Mouse (Mus musculus) spleen, postnatal 14 days (tissue): ENCODE data around the gene Ahnak.
A peak's percentile ranks its signal among the peaks of the same experiment; 100 is the strongest.
"Not testable (repeated sequence)": the region's sequence is repeated elsewhere in the genome, so short reads cannot be mapped to it uniquely, and the experiment has no call there.

Experiments
- DNase-seq, 2 experiments: peaks; one replicate each; pipeline ENCODE4 v3.0.0; 2021 to 2022; ENCODE audit warnings: low spot score in 2 of 2

Ahnak gene

DNA sequence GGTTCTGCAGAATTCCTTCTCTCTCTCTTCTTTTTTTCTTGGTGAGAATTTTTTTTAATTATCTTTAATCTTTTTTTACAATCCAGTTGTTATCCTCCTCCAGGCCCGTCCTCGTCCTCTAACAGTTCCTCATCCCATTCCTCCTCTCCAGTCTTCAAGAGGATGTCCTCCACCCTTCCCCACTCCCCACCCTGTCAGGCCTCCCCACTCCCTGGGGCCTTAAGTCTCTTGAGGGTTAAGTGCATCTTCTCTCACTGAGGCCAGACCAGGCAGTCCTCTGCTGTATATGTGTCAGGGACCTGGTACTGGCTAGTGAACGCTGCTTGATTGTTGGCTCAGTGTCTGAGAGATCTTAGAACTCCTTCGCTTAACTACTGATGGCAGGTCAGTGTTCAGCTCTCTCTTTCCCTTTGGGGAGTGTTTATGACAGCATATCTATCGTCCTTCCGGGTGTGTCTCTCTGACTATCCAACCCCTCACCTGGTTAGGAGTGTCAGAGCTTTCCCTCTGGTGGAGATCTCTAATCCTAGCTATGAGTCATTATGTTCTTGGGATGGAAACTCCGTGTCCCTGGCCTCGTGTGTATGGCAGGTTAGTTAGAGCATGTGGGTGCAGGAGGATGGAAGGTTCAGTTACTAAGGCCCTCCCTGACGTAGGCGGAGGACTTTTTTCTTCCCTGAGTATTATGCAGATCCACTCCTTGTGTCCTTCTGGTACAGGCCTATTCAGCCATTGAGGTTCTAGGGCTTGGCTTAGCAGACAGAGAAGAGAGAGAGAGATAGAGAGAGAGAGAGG, 5.9 kb downstream of the Ahnak start:
- no peak for DNase-seq

DNA sequence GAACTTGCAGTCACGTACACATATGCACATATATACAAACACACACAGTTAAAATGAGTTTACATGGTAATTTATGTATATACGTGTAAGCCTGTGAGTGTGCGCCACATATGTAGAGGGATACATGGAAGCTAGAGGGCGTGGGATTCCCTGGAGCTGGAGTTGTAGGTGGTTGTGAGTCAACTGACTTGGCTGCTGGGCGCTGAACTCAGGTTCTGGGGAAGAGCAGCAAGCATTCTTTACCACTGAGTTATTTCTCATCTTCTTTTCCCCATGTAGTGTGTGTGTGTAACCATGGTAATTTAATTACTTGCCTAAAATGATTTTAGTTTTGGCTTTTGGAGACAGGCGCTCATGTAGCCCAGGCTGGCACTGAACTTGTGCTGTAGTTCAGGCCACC, 7.5 kb downstream of the Ahnak start:
- DNase-seq, result no peak

DNA sequence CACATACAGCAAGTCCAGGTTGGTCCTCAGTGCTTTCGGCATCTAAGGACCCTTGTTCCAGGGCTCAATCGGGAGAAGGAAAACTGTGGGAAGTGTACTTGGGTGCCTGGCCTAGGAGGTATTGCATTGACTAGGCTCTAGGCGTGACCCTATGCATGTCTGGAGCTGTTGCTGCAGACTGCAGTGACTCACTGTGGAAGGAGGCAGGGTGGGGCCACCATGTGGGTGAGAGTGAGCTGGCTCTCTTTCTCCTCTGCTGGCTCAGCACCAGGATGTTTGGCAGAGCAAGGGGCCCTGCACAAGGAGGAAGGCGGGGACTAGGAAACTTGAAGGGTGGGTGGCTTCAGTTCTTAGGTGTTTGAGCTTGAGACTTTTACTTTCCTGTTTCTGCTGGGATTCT, 8.5 kb downstream of the Ahnak start:
- peak in 1 of 2 experiments; percentile 29 for DNase-seq

DNA sequence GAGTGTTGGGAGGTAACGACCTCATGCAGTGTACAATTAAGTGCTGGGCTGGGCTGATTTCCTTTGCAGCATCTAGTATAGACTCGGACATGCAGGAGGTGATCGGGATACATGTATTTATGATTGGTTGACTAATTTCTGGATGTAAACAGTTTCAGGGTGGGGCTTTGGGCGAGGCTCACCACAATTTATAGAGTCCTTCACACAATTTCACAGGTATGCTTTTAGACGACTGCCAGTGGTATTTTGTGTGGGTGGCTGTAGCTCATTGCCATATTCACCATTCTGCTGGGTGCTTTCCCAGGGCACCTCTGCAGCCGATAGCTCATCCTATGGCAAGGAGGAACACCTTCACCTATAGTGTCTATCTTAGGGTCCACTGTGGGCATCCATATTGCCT, 9.5 kb downstream of the Ahnak start:
- DNase-seq, result no peak

DNA sequence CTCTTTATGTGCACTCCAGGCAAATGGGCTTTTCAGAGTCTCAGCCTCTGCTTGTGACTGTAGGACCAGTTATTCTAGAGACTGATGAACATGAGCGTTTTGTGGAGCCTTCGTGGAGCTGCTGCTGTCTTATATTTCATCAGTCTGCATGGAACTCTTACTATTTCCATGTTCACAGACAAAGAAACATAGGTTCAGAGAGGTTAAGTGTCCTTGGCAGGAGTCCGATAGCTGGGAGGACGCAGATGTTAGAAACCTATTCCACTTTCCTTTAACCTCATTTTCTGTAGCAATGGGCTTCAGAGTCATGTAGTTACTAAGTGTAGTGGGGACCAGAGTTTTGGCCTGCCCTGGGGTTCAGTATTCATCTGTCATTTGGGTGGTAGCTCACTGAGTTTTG, 10.1 kb downstream of the Ahnak start:
- no peak for DNase-seq

DNA sequence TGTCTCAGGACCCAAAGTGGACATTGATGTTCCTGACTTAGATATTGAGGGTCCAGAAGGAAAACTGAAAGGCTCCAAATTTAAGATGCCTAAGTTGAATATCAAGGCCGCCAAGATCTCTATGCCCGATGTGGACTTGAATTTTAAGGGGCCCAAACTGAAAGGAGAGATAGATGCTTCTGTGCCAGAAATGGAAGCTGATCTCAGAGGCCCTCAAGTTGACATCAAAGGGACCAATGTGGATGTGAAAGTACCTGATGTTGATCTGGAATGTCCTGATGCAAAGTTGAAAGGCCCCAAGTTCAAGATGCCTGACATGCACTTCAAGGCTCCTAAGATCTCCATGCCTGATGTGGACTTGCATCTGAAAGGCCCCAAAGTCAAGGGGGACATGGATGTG, 17.8 kb downstream of the Ahnak start:
- DNase-seq, result not testable (repeated sequence)

DNA sequence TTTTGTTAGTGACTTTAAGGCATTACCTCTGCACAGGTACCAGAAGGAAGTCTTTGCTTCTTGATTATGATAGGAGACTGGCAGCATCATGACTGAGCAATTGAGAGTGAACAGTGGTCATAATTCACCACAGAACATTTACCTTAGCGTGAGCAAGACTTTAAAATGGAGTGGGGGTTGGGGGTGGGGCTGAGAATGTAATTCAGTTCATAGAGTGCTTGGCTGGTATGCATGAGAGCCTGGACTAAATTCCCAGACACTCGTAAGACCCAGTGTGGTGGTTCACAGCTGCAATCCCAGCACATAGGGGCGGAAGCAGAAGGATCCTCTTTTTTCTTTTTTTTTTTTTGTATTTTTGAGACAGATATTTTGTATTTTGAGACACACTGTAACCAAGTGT, 30.2 kb downstream of the Ahnak start:
- DNase-seq, result no peak

DNA sequence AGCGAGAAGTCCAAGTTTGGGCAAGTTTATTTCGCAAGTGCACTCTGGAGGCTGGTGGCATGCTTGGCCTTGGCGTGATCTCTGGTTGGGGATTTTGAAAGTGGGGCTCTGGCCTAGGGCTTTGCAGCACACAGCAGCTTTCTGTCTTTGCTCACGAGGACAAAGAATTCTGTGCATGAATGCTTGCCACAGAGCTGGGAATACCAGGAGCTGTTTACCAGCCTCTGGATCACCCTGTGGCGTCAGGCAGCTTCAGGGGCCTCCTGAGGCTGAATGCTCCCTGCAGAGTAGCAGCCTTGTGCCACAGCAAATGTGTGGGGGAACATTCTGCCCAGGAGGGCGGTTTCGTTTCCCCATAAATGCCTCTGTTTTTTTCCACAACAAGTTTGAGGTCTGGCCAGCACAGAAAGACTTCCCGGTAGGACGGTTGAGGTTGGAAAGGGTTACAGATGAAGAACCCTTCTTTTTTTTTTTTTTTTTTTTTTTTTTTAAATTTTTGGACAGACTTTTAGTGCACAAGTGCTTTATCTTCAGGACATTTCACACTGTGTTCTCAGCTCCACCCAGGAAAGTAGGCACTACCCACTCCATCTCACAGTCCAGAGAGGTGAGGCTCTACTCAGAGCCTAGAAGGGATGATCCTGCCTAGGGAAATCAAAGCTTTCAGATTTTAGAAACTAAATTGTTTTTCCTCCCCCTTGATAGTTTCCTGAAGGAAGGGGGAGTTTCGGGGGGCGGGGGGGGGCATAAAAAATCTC, 34.1 kb downstream of the Ahnak start:
- DNase-seq, result peak in 1 of 2 experiments; percentile 15

DNA sequence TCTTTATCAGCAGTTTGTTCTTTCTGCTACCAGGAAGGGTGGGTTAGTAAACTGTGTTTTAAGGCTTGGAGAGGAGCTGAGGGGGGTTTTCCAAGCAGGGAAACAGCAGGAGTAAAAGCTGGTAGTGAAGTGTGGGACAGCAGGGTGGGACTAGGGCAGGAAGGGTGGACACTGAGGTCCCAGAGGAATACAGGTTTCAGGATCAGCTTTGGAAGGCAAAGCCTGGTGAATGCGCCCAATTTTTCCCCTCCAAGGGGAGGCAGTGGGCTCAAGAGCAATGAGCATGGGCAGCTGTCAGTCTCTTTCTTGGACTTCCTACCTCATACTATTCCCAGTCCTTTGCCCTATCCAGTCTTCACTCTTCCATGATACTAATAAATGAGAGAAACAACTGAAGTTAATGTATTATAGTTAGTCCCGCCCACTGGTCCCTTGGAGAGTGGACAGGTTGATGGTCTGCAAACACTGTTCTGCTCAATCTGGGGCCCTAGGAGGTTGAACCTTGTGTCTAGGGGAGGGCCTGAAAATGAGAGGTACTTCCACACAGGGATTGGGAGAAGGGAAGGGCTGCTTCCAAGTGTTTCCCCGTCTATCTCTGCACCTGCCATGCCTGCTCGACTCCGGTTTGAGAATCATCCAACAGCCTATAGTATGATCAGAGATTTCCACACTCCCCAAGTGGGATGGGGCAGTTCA, 36.6 kb downstream of the Ahnak start:
- no peak for DNase-seq

DNA sequence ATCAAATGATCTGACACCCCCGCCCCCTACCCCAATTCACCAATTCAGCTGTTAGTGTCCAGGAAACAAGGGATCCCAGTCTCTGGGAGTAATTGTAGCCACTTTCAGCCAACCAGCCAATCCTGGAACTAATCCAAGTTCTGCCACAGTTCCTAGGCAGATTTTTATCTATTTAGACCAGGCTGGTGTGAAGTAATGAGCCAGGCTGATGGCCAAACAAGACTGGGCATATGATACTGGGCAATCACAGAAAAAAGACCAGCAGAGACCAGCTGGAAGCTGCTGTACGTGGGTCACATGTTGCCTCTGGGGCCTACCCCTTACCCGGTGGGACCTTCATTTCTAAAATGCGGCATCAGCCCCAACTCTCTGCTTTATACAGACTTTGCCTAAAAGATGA, 37.5 kb downstream of the Ahnak start:
- DNase-seq, result no peak

DNA sequence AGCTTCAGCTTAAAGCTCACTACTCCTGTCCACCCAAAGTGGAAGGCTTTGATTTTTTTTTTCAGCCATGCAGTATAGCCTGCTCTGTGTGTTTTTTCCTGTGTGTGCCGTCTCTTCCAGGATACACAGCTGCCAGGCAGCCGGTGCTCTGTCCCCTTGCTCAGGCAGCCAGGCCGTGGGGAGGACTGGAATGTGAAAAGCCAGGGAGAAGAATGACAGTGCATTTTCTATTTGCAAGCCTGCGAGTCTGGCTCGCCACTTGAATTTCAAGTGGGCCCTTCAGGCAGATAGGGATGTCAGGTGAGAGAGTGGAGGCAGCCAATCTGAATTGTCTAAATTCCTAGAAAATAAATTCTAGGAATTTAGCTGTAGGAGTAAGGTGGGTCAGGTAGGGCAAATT, 38.7 kb downstream of the Ahnak start:
- no peak for DNase-seq

DNA sequence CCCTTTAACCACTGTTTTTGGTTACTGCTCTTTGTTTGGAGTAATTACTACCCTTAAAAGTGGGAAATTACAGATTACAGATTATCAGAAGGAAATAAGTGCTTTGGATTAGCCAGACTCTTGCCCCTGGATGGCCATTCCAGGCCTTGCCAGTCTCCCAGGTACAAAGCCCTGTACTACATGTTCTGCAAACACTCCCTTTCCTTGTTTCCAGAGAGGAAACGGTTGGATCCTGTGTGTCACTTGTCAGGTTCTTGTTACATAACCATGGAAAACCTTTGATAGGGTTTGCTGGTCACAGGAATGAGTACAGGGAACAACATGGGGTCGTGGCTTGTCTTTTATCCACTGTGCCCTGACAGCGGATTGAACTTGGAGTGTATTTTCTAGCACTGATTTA, 39.3 kb downstream of the Ahnak start:
- no peak for DNase-seq

DNA sequence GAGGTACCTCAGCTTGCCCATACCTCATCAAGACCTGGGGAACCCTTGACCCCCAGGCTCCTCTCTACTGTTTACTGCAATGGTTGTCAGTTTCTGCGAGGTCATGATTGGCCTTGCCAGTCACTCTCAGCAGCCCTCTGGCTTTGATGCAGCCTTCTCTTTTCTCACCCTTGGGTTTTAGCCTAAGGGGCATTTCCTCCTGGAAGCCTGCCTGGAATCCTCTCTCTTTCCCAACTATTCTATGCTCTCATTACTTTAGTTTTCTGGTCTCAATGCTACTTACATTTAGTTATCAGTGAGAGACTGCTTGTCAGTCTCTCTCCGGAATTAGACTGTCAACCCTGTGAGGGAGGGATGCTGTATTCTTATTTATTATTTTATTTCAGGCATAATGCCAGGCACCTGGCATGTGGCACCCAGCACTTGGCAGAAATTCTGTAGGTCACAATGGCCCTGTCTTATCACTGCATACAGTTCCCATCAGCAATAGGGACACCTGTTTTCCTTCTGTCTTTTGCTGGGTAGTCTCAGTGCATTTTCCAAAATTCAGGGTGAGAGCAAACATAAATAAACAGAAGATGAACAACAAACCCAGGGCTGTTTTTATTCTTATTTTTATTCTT, 40.7 kb downstream of the Ahnak start:
- no peak for DNase-seq

DNA sequence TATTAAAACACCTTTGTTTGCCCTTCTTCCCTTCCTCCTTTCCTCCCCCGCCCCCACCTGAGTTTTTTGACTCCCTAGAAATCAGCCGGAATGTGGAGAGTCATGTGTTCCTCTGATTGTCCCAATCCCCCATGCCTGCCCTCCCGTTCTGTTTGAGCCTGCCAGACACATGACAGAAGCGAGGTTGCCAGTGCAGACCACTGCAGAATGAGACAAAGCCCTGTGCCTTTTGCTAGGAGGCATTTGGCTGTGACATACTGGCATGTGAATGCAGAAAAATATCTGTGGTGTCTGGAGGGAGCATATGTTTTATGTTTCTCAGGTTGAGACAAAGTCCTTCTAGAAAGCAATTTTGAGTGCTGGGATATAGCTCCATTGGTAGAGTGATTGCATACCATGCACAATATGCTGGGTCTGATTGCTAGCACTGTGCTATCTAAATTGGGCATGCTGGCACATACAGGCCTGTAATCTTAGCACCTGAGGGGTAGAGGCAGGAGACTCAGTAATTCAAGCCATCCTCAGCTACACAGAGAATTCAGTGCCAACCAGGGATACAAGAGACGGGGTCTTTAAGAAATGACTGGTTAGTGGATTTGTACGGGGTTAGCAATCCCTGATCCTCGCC, 43.5 kb downstream of the Ahnak start:
- no peak for DNase-seq

DNA sequence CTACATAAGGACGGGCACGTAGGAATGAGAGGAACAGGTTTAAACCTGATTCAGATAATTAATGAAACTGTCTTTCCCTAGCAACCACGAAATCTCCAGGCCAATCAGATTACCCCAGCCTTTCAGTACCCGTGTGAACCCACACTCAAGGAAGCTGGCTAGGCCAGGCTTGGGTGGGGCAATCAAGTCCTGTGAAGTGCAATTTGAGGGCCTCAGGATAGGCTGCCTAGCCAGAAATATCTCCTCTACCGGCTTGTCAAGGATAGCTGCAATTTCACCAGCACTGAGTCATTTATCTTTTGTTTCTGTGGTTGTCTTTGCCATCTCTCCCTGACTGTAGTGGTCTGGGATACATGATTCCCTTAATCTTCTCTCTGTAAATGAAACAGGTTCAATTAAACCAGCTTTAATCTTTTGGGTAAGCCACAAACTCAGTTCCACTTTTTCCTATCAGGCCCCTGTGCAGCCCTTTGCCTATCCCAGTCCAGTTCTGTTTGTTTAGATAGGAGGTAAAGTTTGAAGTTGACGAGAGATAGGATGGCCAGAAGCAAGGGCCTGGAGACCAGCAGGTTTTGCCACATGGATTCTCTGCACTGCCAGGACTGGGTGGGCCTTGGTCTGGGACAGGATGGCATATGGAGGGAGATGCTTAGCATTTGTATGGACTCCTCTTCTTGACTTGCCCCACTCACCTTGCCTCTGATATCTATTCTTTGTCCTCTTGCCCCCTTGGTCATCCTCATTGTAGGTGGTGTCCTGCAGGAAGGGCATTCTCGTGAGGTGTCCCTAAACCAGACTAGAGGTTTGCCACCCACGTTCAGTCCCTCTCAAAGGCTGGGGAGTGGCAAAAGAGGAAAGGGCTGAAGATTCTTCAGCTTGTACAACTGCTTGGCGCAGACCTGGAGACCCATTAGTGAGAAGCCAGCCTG, 44.6 kb downstream of the Ahnak start:
- DNase-seq, result no peak

DNA sequence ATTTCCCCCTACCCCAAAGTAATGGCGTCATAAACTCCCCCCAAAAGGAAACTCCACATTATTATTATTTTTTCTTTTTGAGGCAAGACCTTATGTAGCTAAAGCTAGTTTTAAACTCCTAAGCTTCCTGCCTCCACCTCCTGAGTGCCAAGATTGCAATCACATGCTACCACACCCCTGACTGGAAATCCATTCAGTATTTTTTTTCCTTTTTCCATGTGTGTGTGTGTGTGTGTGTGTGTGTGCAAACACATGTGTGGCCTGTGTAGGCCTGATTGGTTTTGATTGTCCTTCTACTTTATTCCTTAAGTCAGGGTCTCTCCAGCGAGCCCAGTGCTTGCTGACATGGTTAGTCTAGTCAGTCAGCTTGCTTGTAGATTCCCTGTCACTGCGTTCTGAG, 45.4 kb downstream of the Ahnak start:
- DNase-seq, result no peak

DNA sequence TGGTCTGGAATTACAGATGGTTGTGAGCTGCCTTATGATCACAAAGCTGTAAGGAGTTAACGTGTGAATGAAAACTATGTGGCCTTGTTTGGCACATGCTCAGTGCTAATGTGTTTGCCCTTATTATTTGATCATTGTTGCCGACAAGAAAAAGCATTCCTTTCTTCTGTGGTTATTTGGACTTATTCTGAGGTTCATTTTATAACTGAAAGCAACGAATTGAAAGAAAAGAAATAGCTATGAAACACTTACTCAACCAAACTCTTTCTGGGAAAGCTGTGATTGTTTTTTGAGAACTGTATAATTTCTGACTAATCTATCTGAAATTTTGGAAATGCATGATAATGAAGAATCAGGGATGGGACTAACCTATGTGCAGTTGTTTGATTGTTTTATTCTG, 46.0 kb downstream of the Ahnak start:
- no peak for DNase-seq

DNA sequence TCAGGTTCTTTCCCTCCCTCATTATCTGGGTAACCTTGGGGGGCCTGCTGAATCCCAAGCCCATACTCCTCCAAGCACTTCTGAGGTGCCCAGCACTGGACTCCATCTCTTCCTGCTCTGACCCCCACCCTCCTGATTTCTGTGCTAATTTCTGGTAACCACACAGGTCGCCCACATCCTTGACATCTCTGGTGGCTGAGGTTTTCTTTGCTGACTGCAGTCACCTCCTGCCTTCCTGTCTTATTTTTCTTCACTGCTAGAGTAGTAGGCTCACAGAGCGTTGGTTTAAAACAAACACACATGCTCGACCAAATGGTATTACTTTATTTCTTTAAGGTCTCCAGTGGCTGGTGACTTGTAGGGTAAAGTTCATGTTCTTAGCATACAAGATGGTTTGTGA, 49.1 kb downstream of the Ahnak start:
- DNase-seq, result no peak

DNA sequence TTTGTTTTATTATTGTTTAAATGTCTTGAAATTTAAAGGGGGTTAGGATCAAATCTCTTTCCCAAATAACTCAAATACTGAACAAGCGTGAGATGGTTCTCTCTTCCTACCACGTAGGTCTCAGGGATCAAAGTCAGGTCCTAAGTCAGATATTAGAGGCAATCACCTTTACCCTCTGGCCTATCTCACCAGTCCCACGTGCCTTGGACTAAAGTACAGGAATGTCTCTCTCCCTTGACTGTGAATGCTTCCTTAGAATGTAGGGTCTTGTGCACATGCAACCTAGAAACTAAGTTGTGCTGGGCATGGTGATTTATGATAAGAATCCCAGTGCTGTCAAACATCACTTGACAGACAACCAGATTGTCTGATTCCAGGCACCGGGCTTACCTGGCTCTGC, 50.2 kb downstream of the Ahnak start:
- DNase-seq, result no peak

DNA sequence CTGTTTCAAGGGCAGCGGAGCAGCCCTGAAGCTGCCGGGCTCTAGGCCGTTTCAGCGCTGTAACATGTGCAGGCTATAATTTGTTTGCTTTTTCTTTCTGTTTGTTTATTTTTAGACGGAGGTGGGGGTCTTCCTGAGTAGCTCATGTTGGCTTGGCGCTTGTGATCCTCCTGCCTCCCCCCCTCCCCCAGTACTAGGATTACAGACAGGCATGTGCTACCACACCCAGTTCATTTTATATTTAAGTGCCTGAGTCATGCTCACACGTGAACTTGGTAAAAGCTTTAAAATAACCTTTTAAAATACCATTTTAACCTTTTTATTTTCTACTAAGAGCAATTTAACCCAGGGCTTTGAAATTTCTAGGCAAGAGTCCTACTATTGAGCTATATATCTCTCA, 50.8 kb downstream of the Ahnak start:
- no peak for DNase-seq

DNA sequence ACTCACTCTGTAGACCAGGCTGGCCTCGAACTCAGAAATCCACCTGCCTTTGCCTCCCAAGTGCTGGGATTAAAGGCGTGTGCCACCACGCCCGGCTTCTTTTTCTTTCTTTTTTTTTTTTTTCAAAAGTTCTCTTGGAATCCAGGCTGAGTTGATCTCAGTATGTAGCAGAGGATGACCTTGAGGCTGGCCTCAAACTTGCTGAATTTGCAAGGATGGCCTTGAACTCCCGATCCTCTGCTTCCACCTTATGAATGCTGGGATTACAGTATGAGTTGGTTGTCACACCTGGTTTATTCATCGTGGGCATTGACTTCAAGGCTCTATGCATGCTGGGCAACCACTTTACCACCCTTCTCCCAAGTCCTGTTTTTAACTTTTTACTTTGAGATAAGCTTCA, 51.6 kb downstream of the Ahnak start:
- DNase-seq, result no peak
